In genomic region chr16:4414881-4415585, GRCm38 (mm10) we compare ENCODE assay signal across 13 mouse cellular contexts. TPM values are rescaled to one million over a fixed set of nuclear protein-coding genes. Genes with fewer than 3 reads are reported as not detected.
DNase-seq lines count a peak whose midpoint lies in the region; ATAC-seq and TF ChIP-seq lines count a peak whose summit lies in the region.
"Had no signal": no experiment of that assay in that cellular context is flagged by ENCODE, and none has a peak within 500 bp of the region (broad histone marks: within the 10 kb centered on the region; RNA-seq: fewer than 3 reads in every experiment).

No protein-coding gene starts in this region.

- TF ChIP-seq CTCF in left cerebral cortex, adult 2 months (IDR thresholded peaks at IDR 0.05), result no peak

- H3K4me3 ChIP-seq in left cerebral cortex, adult 2 months, result peak overlapping the region; percentile 93
- H3K4me3 ChIP-seq in hindbrain, embryonic 14.5 days (replicated peaks; ENCODE audit: low read length), result peak overlapping the region; percentile 4
- H3K4me3 ChIP-seq in liver, embryonic 13.5 days (replicated peaks), result peak overlapping the region; percentile 23
- no peak overlapping the region for H3K4me3 ChIP-seq in neural tube, embryonic 14.5 days (ENCODE audit: low read depth, low read length)
- H3K4me3 ChIP-seq: stomach, embryonic 15.5 days had no signal

- no peak overlapping the region for H3K27ac ChIP-seq in left cerebral cortex, adult 2 months
- H3K27ac ChIP-seq in hindbrain, embryonic 14.5 days, result no peak overlapping the region
- peak overlapping the region; percentile 77; the same call in 1 of the 2 replicates for H3K27ac ChIP-seq in liver, embryonic 13.5 days
- no peak overlapping the region for H3K27ac ChIP-seq in neural tube, embryonic 14.5 days (ENCODE audit: low read depth, low read length)
- H3K27ac ChIP-seq: stomach, embryonic 15.5 days had no signal

- H3K4me2 ChIP-seq in hindbrain, embryonic 14.5 days (replicated peaks), result peak overlapping the region; percentile 97
- H3K4me2 ChIP-seq in liver, embryonic 13.5 days, result peak overlapping the region; percentile 56
- peak overlapping the region; percentile 42 for H3K4me2 ChIP-seq in neural tube, embryonic 14.5 days (ENCODE audit: low read depth, low read length)
- H3K4me2 ChIP-seq: lung, embryonic 14.5 days; stomach, embryonic 15.5 days had no signal

- no peaks in the 10 kb centered on the region; the same call in 1 of the 2 replicates for H3K36me3 ChIP-seq in hindbrain, embryonic 14.5 days (replicated peaks; ENCODE audit: control insufficient read depth, insufficient read depth)
- no peaks in the 10 kb centered on the region; the same call in 1 of the 2 replicates for H3K36me3 ChIP-seq in liver, embryonic 13.5 days
- H3K36me3 ChIP-seq in neural tube, embryonic 14.5 days (ENCODE audit: control insufficient read depth, insufficient read depth, low read length), result no peaks in the 10 kb centered on the region
- H3K36me3 ChIP-seq: stomach, embryonic 15.5 days had no signal

- no peaks in the 10 kb centered on the region for H3K9me3 ChIP-seq in hindbrain, embryonic 14.5 days (ENCODE audit: control insufficient read depth, low read length)
- H3K9me3 ChIP-seq in liver, embryonic 13.5 days (replicated peaks), result no peaks in the 10 kb centered on the region
- no peaks in the 10 kb centered on the region for H3K9me3 ChIP-seq in neural tube, embryonic 14.5 days (ENCODE audit: control insufficient read depth, low read length)
- H3K9me3 ChIP-seq: stomach, embryonic 15.5 days had no signal

- 84% methylated on average over 8 of the region's 8 CpGs for WGBS in hindbrain, embryonic 14.5 days
- WGBS in liver, embryonic 13.5 days (ENCODE audit: insufficient replicate concordance), result 34% methylated on average over 8 of the region's 8 CpGs
- 79% methylated on average over 8 of the region's 8 CpGs for WGBS in neural tube, embryonic 14.5 days

- ATAC-seq in hindbrain, embryonic 14.5 days (ENCODE audit: low FRiP score), result no peak
- ATAC-seq in liver, embryonic 13.5 days (ENCODE audit: low read depth), result peak; percentile 50
- no peak for ATAC-seq in neural tube, embryonic 14.5 days (ENCODE audit: low read depth)

- H3K9ac ChIP-seq in hindbrain, embryonic 14.5 days, result peak overlapping the region; percentile 39
- peak overlapping the region; percentile 52 for H3K9ac ChIP-seq in liver, embryonic 13.5 days
- no peak overlapping the region for H3K9ac ChIP-seq in neural tube, embryonic 14.5 days (replicated peaks; ENCODE audit: low read depth, low read length)
- H3K9ac ChIP-seq: lung, embryonic 14.5 days; stomach, embryonic 15.5 days had no signal

- no peak for DNase-seq in left cerebral cortex, adult 2 months (ENCODE audit: extremely low spot score in 1 of 2, low spot score in 2 of 2)
- no peak for DNase-seq in left cerebral cortex, postnatal 36 days (ENCODE audit: low spot score in 2 of 2)
- DNase-seq in hindbrain, embryonic 14.5 days (ENCODE audit: low spot score), result no peak
- no peak for DNase-seq in liver, embryonic 13.5 days
- no peak for DNase-seq in spleen, adult 18-20 months
- DNase-seq in urinary bladder, postnatal 10 days (ENCODE audit: low spot score), result no peak
- DNase-seq: gastrocnemius, postnatal 10 days; kidney, adult 18-20 months; layer of hippocampus, adult 9-11 months; lung, embryonic 14.5 days; right cerebral cortex, postnatal 14 days had no signal

- intact Hi-C loops in left cerebral cortex, adult 2 months (cut with DNase I), result loop anchor here (5.0 kb wide), 1 partner anchor 127 kb away; the partner anchor contains the start of gene Srl
- intact Hi-C loops in left cerebral cortex, postnatal 36 days (cut with DNase I), result loop anchor here (5.0 to 10.0 kb wide), 2 partner anchors 42 to 130 kb away; partner anchors contain the start of gene Srl

- H3K4me1 ChIP-seq in hindbrain, embryonic 14.5 days (replicated peaks; ENCODE audit: control insufficient read depth, insufficient read depth, low read length), result peaks cover 59% of the 10 kb centered on the region
- peaks cover 75% of the 10 kb centered on the region for H3K4me1 ChIP-seq in liver, embryonic 13.5 days (replicated peaks)
- H3K4me1 ChIP-seq in neural tube, embryonic 14.5 days (ENCODE audit: control insufficient read depth, insufficient read depth, low read length), result peaks cover 37% of the 10 kb centered on the region

- H3K27me3 ChIP-seq in hindbrain, embryonic 14.5 days (ENCODE audit: control insufficient read depth, insufficient read depth, low read length), result peaks cover 6% of the 10 kb centered on the region; the same call in 1 of the 2 replicates
- H3K27me3 ChIP-seq in liver, embryonic 13.5 days, result peaks cover 23% of the 10 kb centered on the region
- H3K27me3 ChIP-seq in neural tube, embryonic 14.5 days (ENCODE audit: control insufficient read depth, insufficient read depth, low read length), result no peaks in the 10 kb centered on the region; the same call in 1 of the 2 replicates
- H3K27me3 ChIP-seq: stomach, embryonic 15.5 days had no signal

RNA-seq across cellular contexts. Expression of gene Adcy9, which starts 5.3 kb away (rescaled TPM):
- 10 to 100 TPM; 73.3 to 80.4 TPM for total RNA-seq in left cerebral cortex, adult 2 months (2021)
- 10 to 100 TPM; 72.5 to 78.6 TPM for total RNA-seq in left cerebral cortex, postnatal 36 days (2021)
- polyA plus RNA-seq in hindbrain, embryonic 14.5 days (2014; fragmentation: Nextera tagmentation; extraction: Ambion mirVana), result 6.3 and 7.2 TPM in 2 replicates
- polyA plus RNA-seq in liver, embryonic 13.5 days (2015; fragmentation: Nextera tagmentation; extraction: Ambion mirVana), result 0.63 and 0.66 TPM in 2 replicates
- polyA plus RNA-seq in neural tube, embryonic 14.5 days (2014; fragmentation: Nextera tagmentation; extraction: Ambion mirVana), result 6.4 and 6.7 TPM in 2 replicates

Comparison
In these comparisons a context has a peak if more than half of its experiments do, and no peak if none do; other contexts are left out.
1. H3K4me2 ChIP-seq: peak in every context shown above with its lines; median percentile 97 in hindbrain, embryonic 14.5 days; 56 in liver, embryonic 13.5 days; 42 in neural tube, embryonic 14.5 days.